Mouse (Mus musculus) natural killer cell, adult 2 months (primary cell): Measurements from ENCODE around the gene Tada2a.

Source experiments
- DNase-seq, 2 experiments: peaks; one replicate each; pipeline ENCODE4 v3.0.0; 2022; ENCODE audit warnings: low spot score in 2 of 2

Gene Tada2a

GRCm38 (mm10) chr11:84063631-84064209, 65.7 kb downstream of the Tada2a start:
- DNase-seq, result no peak

- no peak for DNase-seq
Measured at GRCm38 (mm10) chr11:84062805-84063204, 66.6 kb downstream of the Tada2a start.

- no peak for DNase-seq
Measured at GRCm38 (mm10) chr11:84061881-84062280, 67.5 kb downstream of the Tada2a start.

- DNase-seq, result no peak
Measured at GRCm38 (mm10) chr11:84060635-84061034, 68.8 kb downstream of the Tada2a start.

- DNase-seq, result no peak
Measured at GRCm38 (mm10) chr11:84059784-84060183, 69.6 kb downstream of the Tada2a start.

- no peak for DNase-seq
Measured at GRCm38 (mm10) chr11:84057418-84057817, 72.0 kb downstream of the Tada2a start.

GRCm38 (mm10) chr11:84053524-84054163, 75.8 kb downstream of the Tada2a start:
- DNase-seq, result no peak

GRCm38 (mm10) chr11:84053055-84053454, 76.3 kb downstream of the Tada2a start:
- DNase-seq, result no peak

- no peak for DNase-seq
Measured at GRCm38 (mm10) chr11:84048411-84048810, 81.0 kb downstream of the Tada2a start.

GRCm38 (mm10) chr11:84047270-84047669, 82.1 kb downstream of the Tada2a start:
- no peak for DNase-seq

GRCm38 (mm10) chr11:84044988-84045387, 84.4 kb downstream of the Tada2a start:
- no peak for DNase-seq

GRCm38 (mm10) chr11:84042808-84043762, 86.3 kb downstream of the Tada2a start:
- no peak for DNase-seq

GRCm38 (mm10) chr11:84040621-84041020, 88.8 kb downstream of the Tada2a start:
- DNase-seq, result no peak

- DNase-seq, result no peak
Measured at GRCm38 (mm10) chr11:84033671-84034070, 95.7 kb downstream of the Tada2a start.

GRCm38 (mm10) chr11:84032559-84032958, 96.8 kb downstream of the Tada2a start:
- DNase-seq, result no peak

- DNase-seq, result peak in 1 of 2 experiments; percentile 16
Measured at GRCm38 (mm10) chr11:84031971-84032370, 97.4 kb downstream of the Tada2a start.
